Mouse (Mus musculus): ENCODE measurements around the gene Fam71f1. TPM values are rescaled to one million over a fixed set of nuclear protein-coding genes. Genes with fewer than 3 reads are reported as not detected.
A peak's percentile ranks its signal among the peaks of the same experiment; 100 is the strongest.

The Fam71f1 gene
- polyA plus RNA-seq (2015; fragmentation: Nextera tagmentation; extraction: Ambion mirVana) = 0.12 and 0.22 TPM in 2 replicates

DNA sequence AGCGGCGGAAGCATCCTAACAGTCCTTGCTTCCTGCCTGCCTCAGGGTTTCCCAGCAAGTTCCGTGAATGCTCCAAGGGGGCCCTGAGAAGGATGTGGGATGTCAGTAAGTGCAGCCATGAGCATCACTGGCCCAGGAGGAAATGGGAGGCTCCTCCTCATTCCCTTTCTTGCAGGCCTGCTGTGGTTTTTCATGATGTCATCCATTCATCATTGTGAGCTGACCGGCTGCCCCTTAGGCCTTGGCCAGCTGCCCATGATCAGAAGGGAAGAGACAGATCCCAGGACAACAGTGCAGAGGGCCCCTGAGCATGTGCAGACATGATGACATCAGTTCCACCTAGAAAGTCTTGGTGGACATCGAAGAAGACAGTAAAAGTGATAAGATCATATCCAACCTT, at the start of gene Fam71f1:
Gene Fam71f1, plus strand, starts transcription at position 262 of the 400 bp plus-strand sequence.
- Histone ChIP-seq H3K27me3 (no peaks in the 10 kb centered on the region), H3K36me3 (no peaks in the 10 kb centered on the region), H3K27ac (peak within 1 kb of the TSS; percentile 39; the same call in 1 of the 2 replicates), H3K9ac (no peak within 1 kb of the TSS), H3K4me2 (no peak within 1 kb of the TSS), H3K4me1 (peaks cover 16% of the 10 kb centered on the region), H3K9me3 (replicated peaks) (no peaks in the 10 kb centered on the region), H3K4me3 (replicated peaks) (no peak within 1 kb of the TSS)
- 0 out of 2 replicates have a peak, but pooled peaks have one; percentile 73 for ATAC-seq (replicated peaks; ENCODE audit: low FRiP score)
- 33% methylated on average over 5 of the region's 5 CpGs for WGBS

DNA sequence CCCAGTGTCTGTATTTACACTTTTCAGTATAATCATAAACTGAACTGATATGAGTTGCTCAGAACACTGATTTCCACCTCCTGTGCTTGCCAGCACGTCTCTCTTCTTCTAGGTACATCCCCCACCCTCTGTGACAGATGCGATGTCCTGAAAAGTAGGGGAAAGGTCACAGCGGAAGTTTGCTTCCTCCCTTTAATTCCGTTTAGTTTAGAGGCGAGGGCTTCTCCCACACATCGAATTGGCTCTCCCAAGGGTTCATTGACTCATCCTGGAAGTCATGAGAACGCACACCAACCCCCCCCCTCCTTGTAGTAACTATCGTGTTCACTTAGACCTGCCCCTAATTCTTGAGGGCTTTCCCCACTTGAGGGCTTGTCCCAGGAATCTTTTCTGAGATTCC, 48.0 kb upstream of the Fam71f1 start:
- Histone ChIP-seq H3K4me2 (peak overlapping the region; percentile 50), H3K36me3 (peaks cover 10% of the 10 kb centered on the region; the same call in 1 of the 2 replicates), H3K27ac (no peak overlapping the region), H3K9me3 (replicated peaks) (no peaks in the 10 kb centered on the region), H3K4me1 (peaks cover 20% of the 10 kb centered on the region), H3K27me3 (no peaks in the 10 kb centered on the region), H3K9ac (no peak overlapping the region), H3K4me3 (replicated peaks) (peak overlapping the region; percentile 7; the same call in 1 of the 2 replicates)
- WGBS = 6% methylated on average over 8 of the region's 8 CpGs
- no peak for ATAC-seq (replicated peaks; ENCODE audit: low FRiP score)

GRCm38 (mm10) chr6:29272312-29273072, 46.4 kb upstream of the Fam71f1 start, which contains the start of gene Hilpda:
Gene Hilpda, plus strand, starts transcription at chr6:29272488.
- peak within 1 kb of the TSS; percentile 74 for H3K9ac ChIP-seq
- H3K4me3 ChIP-seq (replicated peaks) = peak within 1 kb of the TSS; percentile 67
- peaks cover 10% of the 10 kb centered on the region; the same call in 1 of the 2 replicates for H3K36me3 ChIP-seq
- under 1% methylated on average over 46 of the region's 46 CpGs for WGBS
- no peaks in the 10 kb centered on the region for H3K9me3 ChIP-seq (replicated peaks)
- peak; percentile 98 for ATAC-seq (replicated peaks; ENCODE audit: low FRiP score)
- H3K27me3 ChIP-seq = no peaks in the 10 kb centered on the region
- H3K27ac ChIP-seq = peak within 1 kb of the TSS; percentile 88
- H3K4me1 ChIP-seq = peaks cover 20% of the 10 kb centered on the region
- H3K4me2 ChIP-seq = peak within 1 kb of the TSS; percentile 83

GRCm38 (mm10) chr6:29276746-29277145, 42.2 kb upstream of the Fam71f1 start:
- no peak overlapping the region for H3K4me2 ChIP-seq
- no peak for ATAC-seq (replicated peaks; ENCODE audit: low FRiP score)
- H3K9me3 ChIP-seq (replicated peaks) = no peaks in the 10 kb centered on the region
- H3K4me1 ChIP-seq = peaks cover 11% of the 10 kb centered on the region
- H3K36me3 ChIP-seq = peaks cover 10% of the 10 kb centered on the region; the same call in 1 of the 2 replicates
- 94% methylated on average over 5 of the region's 5 CpGs for WGBS
- H3K27me3 ChIP-seq = no peaks in the 10 kb centered on the region
- H3K4me3 ChIP-seq (replicated peaks) = no peak overlapping the region
- H3K27ac ChIP-seq = no peak overlapping the region
- H3K9ac ChIP-seq = no peak overlapping the region

GRCm38 (mm10) chr6:29278513-29279267, 40.2 kb upstream of the Fam71f1 start:
- Histone ChIP-seq H3K27ac (peak overlapping the region; percentile 30; the same call in 1 of the 2 replicates), H3K27me3 (no peaks in the 10 kb centered on the region), H3K9ac (no peak overlapping the region), H3K9me3 (replicated peaks) (no peaks in the 10 kb centered on the region), H3K4me3 (replicated peaks) (no peak overlapping the region), H3K4me1 (peaks cover 4% of the 10 kb centered on the region; the same call in 1 of the 2 replicates), H3K4me2 (no peak overlapping the region), H3K36me3 (peaks cover 10% of the 10 kb centered on the region; the same call in 1 of the 2 replicates)
- ATAC-seq (replicated peaks; ENCODE audit: low FRiP score) = peak; percentile 40; the same call in 1 of the 2 replicates
- WGBS = 36% methylated on average over 8 of the region's 8 CpGs

DNA sequence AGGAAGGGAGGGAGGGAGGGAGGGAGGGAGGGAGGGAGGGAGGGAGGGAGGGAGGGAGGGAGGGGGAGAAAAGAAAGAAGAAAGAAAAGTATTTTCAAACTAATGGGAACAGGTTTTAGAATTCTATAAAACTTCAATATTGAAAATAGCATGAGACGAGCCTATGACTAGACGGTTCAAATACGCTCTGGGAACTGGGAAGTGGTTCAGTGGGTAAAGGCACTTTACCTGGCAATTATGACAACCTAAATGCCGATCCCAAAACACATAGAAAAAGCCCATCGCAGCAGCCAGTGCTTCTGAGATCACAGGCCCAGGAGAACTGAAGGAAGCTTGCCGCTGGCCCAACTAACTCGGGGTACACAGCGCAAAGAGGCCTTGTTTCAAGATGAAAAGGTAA, 39.6 kb upstream of the Fam71f1 start, which contains the start of gene Fam71f2:
Gene Fam71f2, plus strand, starts transcription at position 301 of the 400 bp plus-strand sequence.
- Histone ChIP-seq H3K27ac (peak within 1 kb of the TSS; percentile 30; the same call in 1 of the 2 replicates), H3K4me1 (no peaks in the 10 kb centered on the region), H3K9me3 (replicated peaks) (no peaks in the 10 kb centered on the region), H3K4me2 (no peak within 1 kb of the TSS), H3K36me3 (peaks cover 10% of the 10 kb centered on the region; the same call in 1 of the 2 replicates), H3K4me3 (replicated peaks) (no peak within 1 kb of the TSS), H3K27me3 (no peaks in the 10 kb centered on the region), H3K9ac (no peak within 1 kb of the TSS)
- 81% methylated on average over 8 of the region's 8 CpGs for WGBS
- no peak for ATAC-seq (replicated peaks; ENCODE audit: low FRiP score)

DNA sequence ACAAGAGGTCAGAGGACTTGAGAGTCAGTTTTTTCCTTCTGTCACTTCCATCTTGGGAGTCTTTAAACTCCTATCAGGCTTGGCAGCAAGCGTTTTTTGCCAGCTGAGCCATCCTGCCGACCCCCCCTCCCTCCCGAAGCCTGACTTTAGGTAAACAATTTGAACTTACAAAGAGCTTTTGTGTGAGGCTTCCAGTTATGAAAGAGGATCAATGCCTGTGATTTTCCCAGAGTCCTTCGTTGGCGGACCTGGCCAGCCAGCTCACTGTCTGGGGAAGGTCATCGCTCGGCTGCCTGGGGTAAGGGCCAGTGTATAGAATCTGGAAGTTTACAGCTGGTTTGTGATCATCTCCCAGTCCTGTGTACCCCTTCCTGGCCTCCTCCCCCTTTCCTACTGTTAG, 38.3 kb upstream of the Fam71f1 start:
- ATAC-seq (replicated peaks; ENCODE audit: low FRiP score) = no peak
- no peak overlapping the region for H3K9ac ChIP-seq
- WGBS = 68% methylated on average over 7 of the region's 7 CpGs

DNA sequence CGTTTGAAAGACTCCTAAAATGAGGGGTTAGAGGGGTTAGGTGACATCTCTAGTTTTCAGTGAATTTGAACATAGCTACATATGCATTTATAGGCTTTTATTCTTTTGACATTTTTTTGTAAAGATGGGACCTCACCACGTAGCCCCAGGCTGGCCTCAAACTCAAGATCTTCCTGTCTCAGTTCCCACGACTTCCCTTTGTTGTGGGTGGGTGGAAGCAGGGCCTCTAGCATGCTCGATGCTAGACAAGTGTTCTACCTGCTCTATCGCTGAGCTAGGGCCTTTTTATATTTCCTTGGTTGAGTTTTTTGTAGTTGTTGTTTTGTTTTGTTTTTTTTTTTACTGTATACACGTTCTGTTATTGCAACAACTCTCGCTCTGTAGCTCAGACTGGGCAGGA, 32.1 kb upstream of the Fam71f1 start:
- ATAC-seq (replicated peaks; ENCODE audit: low FRiP score) = no peak
- Histone ChIP-seq H3K9ac (no peak overlapping the region), H3K4me2 (no peak overlapping the region), H3K4me3 (replicated peaks) (no peak overlapping the region), H3K27me3 (no peaks in the 10 kb centered on the region), H3K9me3 (replicated peaks) (no peaks in the 10 kb centered on the region), H3K4me1 (peaks cover 8% of the 10 kb centered on the region; the same call in 1 of the 2 replicates), H3K27ac (no peak overlapping the region), H3K36me3 (no peaks in the 10 kb centered on the region)
- WGBS = 76% methylated on average over 7 of the region's 7 CpGs

More for the DNA sequence above, 38.3 kb upstream of the Fam71f1 start:
- no peaks in the 10 kb centered on the region for H3K9me3 ChIP-seq (replicated peaks)
- H3K4me1 ChIP-seq = no peaks in the 10 kb centered on the region
- no peak overlapping the region for H3K27ac ChIP-seq
- H3K36me3 ChIP-seq = no peaks in the 10 kb centered on the region
- no peak overlapping the region for H3K4me2 ChIP-seq
- no peaks in the 10 kb centered on the region for H3K27me3 ChIP-seq
- H3K4me3 ChIP-seq (replicated peaks) = no peak overlapping the region

GRCm38 (mm10) chr6:29287481-29287880, 31.5 kb upstream of the Fam71f1 start:
- Histone ChIP-seq H3K9ac (no peak overlapping the region), H3K27ac (peak overlapping the region; percentile 37), H3K27me3 (no peaks in the 10 kb centered on the region), H3K4me1 (peaks cover 8% of the 10 kb centered on the region; the same call in 1 of the 2 replicates), H3K36me3 (no peaks in the 10 kb centered on the region), H3K4me2 (no peak overlapping the region), H3K9me3 (replicated peaks) (no peaks in the 10 kb centered on the region), H3K4me3 (replicated peaks) (no peak overlapping the region)
- no peak for ATAC-seq (replicated peaks; ENCODE audit: low FRiP score)
- 24% methylated on average over 6 of the region's 6 CpGs for WGBS

DNA sequence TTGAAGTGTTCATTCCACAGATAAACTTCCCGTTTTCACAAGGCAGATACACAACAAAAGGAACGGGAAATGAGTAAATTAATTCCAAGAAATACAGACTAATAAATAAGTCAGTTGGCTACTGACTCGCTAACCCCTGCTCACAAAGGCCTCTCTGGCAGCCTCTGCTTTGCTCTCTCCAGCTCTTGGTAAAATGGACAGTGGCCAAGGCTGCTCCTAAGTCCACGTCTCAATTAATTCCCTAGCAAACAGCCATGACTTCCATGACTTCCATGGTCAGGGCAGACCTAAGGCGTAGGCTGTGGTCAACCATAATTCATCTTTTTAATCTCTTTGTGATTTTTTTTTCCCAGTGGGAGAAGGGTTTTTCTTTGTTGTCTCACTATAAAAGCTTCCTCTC, 31.0 kb upstream of the Fam71f1 start:
- no peak overlapping the region for H3K4me3 ChIP-seq (replicated peaks)
- no peaks in the 10 kb centered on the region for H3K9me3 ChIP-seq (replicated peaks)
- peaks cover 8% of the 10 kb centered on the region; the same call in 1 of the 2 replicates for H3K4me1 ChIP-seq
- no peaks in the 10 kb centered on the region for H3K36me3 ChIP-seq
- no peaks in the 10 kb centered on the region for H3K27me3 ChIP-seq
- WGBS = 42% methylated on average over 5 of the region's 5 CpGs
- H3K4me2 ChIP-seq = no peak overlapping the region
- H3K9ac ChIP-seq = no peak overlapping the region
- no peak for ATAC-seq (replicated peaks; ENCODE audit: low FRiP score)
- peak overlapping the region; percentile 37 for H3K27ac ChIP-seq

GRCm38 (mm10) chr6:29288651-29289050, 30.3 kb upstream of the Fam71f1 start:
- no peaks in the 10 kb centered on the region for H3K27me3 ChIP-seq
- H3K36me3 ChIP-seq = no peaks in the 10 kb centered on the region
- H3K4me1 ChIP-seq = peaks cover 8% of the 10 kb centered on the region; the same call in 1 of the 2 replicates
- no peak for ATAC-seq (replicated peaks; ENCODE audit: low FRiP score)
- no peak overlapping the region for H3K4me3 ChIP-seq (replicated peaks)
- no peak overlapping the region for H3K4me2 ChIP-seq
- H3K27ac ChIP-seq = no peak overlapping the region
- no peak overlapping the region for H3K9ac ChIP-seq
- 72% methylated on average over 6 of the region's 6 CpGs for WGBS
- no peaks in the 10 kb centered on the region for H3K9me3 ChIP-seq (replicated peaks)

DNA sequence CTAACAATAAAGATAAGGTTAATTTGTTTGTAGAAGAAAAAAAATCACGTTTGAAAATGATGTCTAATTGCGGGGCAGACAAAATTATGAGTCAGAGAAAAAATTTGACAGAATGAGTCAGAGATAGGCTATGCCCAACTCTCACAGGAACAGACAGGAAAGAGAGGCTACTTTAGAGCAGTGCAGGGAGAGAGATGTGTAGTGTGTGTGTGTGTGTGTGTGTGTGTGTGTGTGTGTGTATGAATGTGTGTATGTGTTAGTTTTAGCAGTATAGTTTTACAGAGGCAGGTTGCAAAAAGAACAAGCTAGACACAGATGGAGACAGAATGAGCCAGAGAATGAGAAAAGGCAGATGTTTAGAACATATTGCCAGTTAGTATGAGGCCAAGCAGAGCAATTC, 19.8 kb upstream of the Fam71f1 start:
- ATAC-seq (replicated peaks; ENCODE audit: low FRiP score) = no peak
- H3K4me1 ChIP-seq = no peaks in the 10 kb centered on the region
- 65% methylated on average over 2 of the region's 2 CpGs for WGBS
- H3K4me3 ChIP-seq (replicated peaks) = no peak overlapping the region
- H3K27ac ChIP-seq = no peak overlapping the region
- no peak overlapping the region for H3K4me2 ChIP-seq
- H3K9me3 ChIP-seq (replicated peaks) = no peaks in the 10 kb centered on the region
- no peak overlapping the region for H3K9ac ChIP-seq
- H3K27me3 ChIP-seq = no peaks in the 10 kb centered on the region
- no peaks in the 10 kb centered on the region for H3K36me3 ChIP-seq
